Mouse (Mus musculus) retina, adult 2 months (tissue): ENCODE measurements around the gene Cd80.
A peak's percentile ranks its signal among the peaks of the same experiment; 100 is the strongest.

ENCODE experiments used
- DNase-seq: peaks from one replicate; pipeline ENCODE4 v3.0.0-alpha.2; 2012; ENCODE audit warnings: low read depth, low spot score

Gene Cd80

DNA sequence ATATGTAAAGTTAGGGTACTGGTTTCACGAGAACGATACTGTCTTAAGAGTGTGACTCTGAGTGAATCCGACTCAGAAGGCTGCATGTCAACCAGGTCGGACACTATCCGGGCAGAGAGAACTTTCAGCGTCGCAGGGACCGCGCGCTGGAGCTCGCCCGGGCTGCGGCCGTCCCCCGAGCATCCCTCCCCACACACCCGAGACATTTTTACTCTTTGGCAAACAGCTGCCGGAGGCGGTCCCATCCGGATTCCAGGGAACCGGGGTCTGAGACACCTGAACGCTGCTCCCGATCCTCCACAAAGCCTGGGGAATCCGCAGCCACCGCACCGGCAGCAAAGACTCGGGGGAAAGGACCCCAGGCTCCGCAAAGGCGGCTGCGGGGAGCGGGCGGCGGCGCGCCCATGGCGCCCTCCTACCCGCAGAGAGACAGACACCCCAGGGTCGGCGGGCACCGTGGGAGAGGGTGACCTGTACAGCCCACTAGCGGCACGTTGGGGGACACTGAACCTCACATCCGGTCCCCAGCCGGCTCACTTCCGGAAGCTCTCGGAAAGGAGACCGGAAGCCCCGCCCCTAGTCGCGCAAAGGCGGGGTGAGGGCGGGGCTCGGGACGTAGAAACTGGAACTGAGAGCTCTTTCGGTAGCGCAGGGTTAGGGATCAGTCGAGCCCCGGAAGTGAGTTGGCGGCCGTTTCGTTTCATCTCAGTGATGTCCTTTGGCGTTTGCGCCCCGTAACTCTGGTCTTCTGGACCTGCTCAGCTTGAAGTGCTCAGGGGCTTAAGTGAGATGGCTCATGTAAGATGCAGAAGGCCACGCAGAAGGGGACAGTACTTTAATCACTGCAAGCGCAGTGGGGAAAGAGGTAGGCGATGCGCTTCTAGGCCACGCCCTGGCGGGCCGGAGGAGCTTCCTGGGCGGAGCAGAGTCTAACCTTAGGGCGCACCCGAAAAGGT, 67.0 kb downstream of the Cd80 start, which contains the start of gene Timmdc1:
TSS of gene Timmdc1 (minus strand) at position 535 of the 956 bp plus-strand sequence.
- peak; percentile 91 for DNase-seq

DNA sequence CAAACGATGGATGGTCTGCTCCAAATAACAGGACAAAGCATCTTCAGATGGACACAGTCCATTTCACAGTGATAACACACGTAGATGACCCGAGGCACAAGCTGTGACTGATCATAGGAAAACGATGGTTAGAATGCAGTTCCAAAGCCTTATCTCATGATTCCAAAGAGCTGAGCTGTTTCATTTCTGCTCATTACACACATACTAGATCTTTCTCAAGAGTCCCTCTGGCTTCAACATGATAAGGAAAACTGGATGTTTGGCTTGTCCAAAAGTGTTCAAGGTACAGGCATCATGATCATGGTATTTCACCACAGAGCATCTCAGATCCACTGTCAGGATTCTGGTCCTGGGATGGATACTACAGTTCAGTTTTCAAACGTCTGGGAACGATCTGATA, 70.9 kb downstream of the Cd80 start:
- no peak for DNase-seq

DNA sequence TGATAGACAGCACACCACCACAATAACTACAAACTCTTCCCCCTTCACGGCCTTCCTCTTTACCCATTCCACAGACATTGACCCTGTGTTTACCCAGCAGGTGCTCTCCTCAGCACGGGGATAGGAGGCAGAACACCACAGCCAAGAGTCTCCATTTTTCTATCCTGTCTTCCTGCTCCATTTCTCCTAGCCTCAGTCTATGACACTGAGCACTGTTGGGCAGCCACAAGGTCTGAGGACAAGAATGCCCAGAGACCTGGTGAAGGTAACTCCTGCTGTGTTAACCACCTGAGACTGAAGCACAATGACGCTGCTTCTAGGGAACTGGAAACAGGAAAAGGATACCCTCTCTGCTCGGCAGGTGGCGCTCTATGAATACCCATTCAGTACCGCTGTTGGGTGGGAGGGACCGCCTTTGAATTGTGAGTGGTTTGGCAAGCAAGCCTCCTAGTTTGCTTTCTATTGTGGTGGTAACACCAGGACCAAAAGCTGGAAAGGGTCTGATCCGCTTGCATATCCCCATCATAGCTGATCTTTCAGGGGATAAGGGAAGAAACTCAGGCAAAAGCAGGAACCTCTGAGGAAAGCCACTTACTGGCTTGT, 81.3 kb downstream of the Cd80 start:
- no peak for DNase-seq

DNA sequence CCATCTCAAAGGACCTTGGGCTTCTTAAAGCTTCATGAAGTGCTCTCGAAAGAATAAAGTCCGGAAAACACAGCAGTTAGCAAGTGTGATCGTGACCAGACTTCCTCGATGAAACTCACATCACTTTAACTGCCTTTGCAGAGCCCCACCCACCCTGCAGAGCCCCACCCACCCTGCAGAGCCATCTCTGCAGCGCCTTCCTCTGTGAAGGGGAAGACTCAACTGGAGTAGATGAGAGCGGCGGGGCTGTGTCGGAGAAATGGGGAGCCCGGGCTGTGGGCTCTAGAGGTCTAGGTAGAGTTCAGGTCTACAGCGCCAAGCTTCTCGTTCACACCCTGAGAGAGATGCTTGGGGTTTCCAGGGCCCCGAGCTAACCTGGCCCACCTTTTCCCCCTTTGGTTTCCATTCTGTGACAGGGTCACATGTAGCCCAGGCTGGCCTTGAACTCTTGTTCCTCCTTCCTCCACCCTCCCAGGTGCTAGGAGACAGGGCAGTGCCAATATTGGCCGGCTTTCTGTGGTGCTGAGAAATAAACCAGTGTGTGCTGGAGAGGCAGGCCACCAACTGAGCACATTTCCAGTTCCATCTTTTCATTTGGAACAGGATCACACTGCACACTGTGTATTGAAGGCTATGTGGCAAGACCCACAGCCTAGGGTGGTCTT, 83.5 kb downstream of the Cd80 start:
- DNase-seq, result no peak
